In the genomic region with DNA sequence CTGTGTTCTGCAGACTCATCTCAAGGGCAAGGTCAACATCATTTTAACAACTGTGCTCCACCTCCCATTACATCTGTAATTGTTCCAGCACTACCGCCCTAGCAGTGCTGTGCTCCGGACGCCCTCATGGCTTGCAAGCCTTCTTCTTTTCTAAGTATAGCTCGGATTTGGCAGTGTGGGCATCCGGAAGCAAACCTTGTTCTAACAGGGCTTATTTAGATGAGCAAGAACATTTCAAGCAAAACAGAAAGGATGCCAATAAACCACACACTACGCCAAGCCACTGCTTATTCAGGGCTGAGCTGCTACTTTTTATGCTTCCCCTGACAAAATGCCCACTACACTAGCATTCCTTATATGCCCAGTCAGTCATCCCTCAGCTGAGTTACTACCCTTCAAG, we compare ENCODE assay signal across 14 mouse cellular contexts.
DNase-seq lines count a peak whose midpoint lies in the region; ATAC-seq lines count a peak whose summit lies in the region.
"Had no signal": no experiment of that assay in that cellular context is flagged by ENCODE, and none has a peak within 500 bp of the region (broad histone marks: within the 10 kb centered on the region; RNA-seq: fewer than 3 reads in every experiment).

No protein-coding gene starts in this region.

- intact Hi-C loops in left cerebral cortex, postnatal 25 days (cut with DNase I): loop anchor here (1.0 to 10.0 kb wide), 2 partner anchors 130 to 281 kb away; no protein-coding TSS in a partner anchor
- intact Hi-C loops in heart, postnatal 36 days (cut with DNase I): no loop called here

- DNase-seq in frontal cortex, postnatal 10 days (ENCODE audit: low spot score in 2 of 2): no peak
- DNase-seq in brain, adult 2 months (ENCODE audit: low read depth, low spot score): peak; percentile 93
- DNase-seq in cerebellum, postnatal 25 days: peak; percentile 52 to 58
- DNase-seq in left cerebral cortex, postnatal 25 days (ENCODE audit: low spot score in 2 of 2): peak; percentile 42 to 90
- DNase-seq in heart, adult 11 months: no peak
- DNase-seq in c-Kit-positive CD71-positive TER-119-positive erythroid progenitor cells, embryonic 14.5 days (ENCODE audit: low spot score): no peak
- no peak for DNase-seq in heart, postnatal 36 days
- DNase-seq: adrenal gland, postnatal 36 days; heart, postnatal 4 days; spleen, adult 18-20 months; thymus, postnatal 4 days had no signal

- ATAC-seq in frontal cortex, adult (ENCODE audit: low TSS enrichment): peak; percentile 87
- ATAC-seq: activated CD4-positive, CD25-positive, alpha-beta regulatory T cell, adult 4 months; forebrain, embryonic 16.5 days had no signal

Comparison
In these comparisons a context has a peak if more than half of its experiments do, and no peak if none do; other contexts are left out.
1. DNase-seq: peak in brain, adult 2 months (single experiment), cerebellum, postnatal 25 days (2 of 2) and left cerebral cortex, postnatal 25 days (2 of 2); none in frontal cortex, postnatal 10 days (0 of 2), heart, adult 11 months (single experiment), c-Kit-positive CD71-positive TER-119-positive erythroid progenitor cells, embryonic 14.5 days (single experiment) and heart, postnatal 36 days (0 of 2).